Mouse (Mus musculus) c-Kit-positive CD71-positive TER-119-positive erythroid progenitor cells, embryonic 14.5 days (primary cell): ENCODE results near the gene Uvrag.
A peak's percentile ranks its signal among the peaks of the same experiment; 100 is the strongest.
"Not testable (repeated sequence)": the region's sequence is repeated elsewhere in the genome, so short reads cannot be mapped to it uniquely, and the experiment has no call there.

ENCODE experiments used
- DNase-seq: peaks from one replicate; pipeline ENCODE4 v3.0.0-alpha.2; 2013; ENCODE audit warnings: low spot score

Gene Uvrag

DNA sequence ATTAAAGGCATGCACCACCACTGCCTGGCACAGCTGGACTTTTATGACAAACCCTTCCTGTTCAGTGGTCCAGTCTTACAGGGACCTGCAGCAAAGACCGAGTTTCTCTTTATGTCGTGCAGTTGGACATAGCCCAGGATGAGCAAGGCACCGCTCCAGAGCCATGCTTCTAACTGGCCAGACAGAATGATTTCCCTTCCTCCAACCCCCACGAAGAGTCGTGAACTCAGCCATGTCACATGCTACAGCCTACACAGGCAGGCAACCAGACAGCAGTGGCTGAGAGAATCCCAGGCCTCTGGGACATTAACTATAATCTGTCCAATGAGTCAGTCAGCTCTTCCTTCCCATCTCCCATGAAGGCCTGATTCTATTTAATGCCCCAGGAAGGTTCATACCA lies 170.2 kb downstream of the Uvrag start:
- DNase-seq: no peak

DNA sequence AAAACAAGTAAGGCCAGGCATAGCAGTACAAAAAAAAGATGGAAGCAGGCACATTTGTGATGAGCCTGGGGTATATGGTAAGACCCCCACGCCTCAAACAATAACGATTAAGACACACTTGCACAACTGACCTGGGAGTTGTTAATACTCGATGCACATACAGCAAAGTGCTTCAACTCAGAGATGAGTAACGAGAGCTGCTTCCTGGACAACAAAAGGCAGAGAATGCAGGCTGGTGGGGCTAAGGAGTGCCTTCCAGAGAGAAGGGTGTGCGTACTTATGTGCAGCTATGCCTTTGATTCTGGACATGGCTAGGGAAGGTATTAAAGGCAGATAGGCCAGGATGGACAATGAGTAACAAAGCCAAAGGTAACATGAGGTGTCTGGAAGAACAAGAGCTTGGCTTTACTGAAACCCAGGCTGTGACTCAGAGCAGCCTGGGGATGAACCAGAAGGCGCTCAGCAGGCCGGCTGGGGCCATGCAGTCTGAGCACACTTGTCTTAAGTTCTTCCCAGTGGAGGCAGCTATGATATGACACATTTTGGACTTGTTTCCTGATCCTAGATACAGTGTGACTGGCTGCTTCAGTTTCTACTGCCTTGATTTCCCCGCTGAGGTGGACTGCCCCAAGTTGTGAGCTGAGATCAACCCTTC lies 172.1 kb downstream of the Uvrag start:
- no peak for DNase-seq

DNA sequence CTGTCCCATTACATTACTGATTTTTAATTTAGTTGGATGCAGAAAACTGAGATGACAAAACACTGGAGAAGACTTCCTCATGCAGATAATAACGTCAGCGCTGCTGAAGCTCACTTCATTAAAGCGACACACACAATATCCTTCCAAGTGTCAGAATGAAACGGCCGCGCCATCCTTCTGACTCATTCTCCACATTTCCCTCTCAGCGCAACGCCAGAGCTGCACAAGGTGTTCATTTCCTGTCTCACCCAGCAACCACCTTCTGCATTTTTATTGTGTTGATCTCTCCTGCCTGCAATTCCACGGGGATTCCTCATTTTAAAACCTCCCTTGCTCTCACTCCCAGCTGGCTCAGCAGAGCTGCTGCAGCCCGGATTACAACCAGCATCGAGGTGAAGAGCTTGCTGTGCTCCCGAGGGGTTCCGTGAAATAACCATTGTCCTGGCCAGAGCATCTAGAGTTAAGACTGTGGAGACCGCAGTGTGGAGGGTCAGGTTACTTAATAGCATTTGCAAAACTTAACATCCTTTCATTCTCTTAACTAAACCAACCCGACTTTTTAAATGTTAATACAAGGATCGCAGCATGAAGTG lies 172.8 kb downstream of the Uvrag start:
- DNase-seq: no peak

DNA sequence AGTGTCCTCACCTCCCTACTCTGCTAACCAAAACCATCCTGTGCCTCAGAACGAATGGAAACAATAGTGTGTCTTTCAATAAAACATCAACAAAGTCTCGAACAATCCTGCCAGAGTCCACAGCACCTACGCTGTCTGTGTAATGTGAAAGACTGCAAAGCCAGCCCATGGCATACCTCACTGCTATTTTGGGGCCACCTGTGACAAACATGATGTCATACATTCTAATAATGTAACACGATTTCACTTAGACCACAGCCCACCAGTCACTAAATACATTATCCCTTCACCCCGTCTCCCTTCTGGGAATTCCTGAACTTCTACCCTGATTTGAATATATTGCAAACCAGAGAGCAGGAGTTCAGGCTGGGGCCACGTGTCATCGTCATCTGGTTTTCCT lies 173.3 kb downstream of the Uvrag start:
- no peak for DNase-seq

DNA sequence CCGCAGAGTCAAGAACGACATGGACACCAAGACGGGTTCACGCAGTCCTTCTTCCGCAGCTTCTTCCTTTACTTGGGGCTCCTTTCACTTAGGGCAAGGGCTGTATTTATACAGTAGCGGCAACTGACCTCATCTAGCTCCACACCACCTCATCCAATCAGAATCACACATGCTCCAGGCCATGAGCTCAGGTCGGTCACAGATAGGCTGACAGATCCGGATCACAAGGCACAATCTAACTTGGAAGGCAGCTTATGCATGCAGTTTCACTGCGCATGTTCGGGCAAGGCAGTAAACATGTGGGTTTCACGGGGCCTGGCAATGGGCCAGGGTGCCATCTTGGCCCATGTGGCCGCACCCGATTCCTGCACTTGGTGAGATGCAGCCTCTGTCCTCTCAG lies 177.4 kb downstream of the Uvrag start:
- DNase-seq: not testable (repeated sequence)

DNA sequence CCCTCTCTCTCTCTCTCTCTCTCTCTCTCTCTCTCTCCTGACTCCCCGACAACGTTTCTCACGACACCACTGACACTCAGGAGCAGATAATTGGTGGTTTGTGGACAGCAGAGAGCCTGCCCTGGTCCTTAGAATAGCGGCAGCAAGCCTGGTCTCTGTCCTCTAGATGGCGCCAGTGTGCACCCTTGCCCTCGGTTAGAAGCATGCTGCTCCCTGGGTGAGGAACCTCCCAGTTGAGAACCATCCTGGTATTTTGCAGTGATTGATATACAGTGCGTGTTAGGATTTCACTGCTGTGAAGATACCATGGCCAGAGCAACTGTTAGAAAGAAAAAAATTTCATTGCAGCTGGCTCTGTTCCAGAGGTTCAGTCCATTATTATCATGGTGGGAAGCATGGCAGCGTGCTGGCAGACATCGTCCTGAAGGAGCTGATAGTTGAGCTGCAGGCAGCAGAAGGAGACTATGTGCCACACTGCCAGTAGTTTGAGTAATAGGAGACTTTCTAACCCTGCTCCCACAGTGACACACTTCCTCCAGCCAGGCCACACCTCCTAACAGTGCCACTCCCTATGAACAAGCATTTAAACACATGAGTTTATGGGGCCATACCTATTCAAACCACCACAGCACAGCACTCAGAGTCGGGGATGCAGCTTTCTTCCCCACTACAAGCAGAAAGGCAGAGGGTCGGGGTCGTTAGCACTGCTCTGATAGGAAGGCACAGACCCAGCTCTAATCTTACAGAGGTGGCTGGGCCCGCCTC lies 178.2 kb downstream of the Uvrag start:
- peak; percentile 58 for DNase-seq

DNA sequence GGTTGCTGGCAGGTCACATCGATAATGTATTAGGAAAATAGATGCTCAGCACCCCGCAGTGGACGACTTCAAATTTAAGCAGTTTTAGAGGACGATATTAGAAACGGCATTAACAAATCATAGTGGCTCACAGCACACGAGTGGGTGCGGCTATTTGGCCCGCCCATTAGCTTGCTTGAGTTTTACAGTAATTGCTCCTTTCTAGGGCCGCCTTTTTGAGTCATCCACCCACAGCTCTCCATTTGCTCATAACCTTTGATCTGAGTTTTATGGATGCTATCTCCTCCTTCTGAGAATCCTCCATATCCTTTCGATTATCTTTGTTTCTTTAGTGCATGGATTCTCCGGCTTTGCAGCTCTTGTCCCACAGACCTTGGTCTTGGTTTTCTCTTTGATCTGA lies 178.9 kb downstream of the Uvrag start:
- no peak for DNase-seq

DNA sequence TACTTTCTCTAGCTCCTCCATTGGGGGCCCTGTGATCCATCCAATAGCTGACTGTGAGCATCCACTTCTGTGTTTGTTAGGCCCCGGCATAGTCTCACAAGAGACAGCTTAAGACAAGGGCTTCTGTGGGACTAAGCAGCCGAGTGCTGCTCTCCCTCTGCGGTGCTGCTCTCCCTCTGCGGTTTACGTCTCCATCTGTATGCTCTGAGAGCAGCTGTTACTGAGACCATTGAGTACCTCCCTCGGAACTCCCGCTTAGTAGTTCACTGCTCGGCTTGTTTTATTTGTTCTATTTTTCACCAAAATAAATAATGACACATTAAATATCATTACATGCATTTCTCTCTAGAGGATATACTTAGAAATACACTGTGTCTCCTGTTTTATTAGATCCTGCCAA lies 180.7 kb downstream of the Uvrag start:
- DNase-seq: no peak

DNA sequence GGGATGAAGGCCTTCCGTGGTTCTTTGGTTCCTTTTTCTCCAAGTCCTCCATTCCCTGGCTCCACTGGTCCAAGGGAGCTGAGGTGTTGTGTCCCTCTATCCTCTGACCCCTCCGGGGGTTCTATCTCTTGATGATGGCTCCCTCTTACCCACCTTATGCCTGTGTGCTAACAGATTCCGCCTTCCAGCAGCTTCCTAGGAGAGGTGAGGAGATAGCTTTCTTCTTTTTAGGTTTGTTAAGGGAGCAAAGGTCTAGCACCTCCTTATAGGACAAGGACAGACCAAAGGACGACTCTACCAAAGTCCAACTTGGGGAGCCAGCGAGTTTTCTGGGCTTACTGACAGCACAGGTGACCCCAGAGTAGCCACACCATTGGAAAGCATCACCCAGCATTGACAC lies 181.7 kb downstream of the Uvrag start:
- DNase-seq: no peak

DNA sequence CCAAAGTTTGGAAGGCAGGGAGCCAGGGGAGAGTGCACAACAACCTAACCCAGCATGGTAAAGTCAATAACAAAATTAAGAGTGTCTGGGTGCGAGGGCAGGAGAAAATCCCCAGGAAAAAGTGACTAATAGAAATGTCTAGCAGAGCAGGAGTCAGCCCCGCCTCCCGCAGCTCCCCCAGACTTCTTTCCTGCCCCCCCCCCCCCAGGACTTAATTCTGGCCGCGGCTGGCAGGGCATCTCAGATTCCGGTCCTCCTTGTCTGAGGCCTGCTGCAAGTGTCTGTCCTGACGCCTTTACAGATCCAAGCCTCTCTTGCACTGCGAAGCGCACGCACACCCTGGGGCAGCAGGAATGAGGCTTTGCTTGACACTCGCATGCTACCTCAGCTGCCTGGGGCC lies 182.8 kb downstream of the Uvrag start:
- no peak for DNase-seq

DNA sequence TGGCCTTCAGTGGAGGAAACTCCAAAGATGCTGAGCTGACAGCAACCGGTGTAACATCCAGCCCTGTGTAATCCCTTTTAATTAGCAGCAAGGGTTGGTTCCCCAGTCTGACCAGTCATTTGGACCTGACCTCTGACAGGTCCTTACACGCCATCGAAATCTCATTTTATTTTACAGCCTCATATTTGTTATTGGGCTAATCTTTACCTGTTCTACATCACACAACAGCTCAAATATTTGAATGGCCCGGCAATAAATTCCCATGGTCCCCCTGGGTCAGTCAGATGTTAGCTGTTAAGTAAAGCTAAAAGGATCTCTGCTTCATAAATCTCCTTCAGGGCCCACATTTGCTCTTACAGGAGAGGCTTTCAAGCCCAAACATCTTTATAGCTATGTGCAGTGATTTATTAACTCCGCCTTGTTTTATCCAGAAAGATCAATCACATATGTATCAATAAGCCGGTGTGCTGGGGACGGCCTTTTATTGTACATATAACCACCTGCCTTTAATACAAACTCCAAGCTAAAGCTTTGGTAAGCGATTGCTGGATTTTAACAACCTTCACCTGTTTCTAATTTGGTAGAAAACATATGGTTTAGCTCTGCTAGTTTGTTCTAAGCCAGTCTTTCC lies 183.7 kb downstream of the Uvrag start:
- no peak for DNase-seq

DNA sequence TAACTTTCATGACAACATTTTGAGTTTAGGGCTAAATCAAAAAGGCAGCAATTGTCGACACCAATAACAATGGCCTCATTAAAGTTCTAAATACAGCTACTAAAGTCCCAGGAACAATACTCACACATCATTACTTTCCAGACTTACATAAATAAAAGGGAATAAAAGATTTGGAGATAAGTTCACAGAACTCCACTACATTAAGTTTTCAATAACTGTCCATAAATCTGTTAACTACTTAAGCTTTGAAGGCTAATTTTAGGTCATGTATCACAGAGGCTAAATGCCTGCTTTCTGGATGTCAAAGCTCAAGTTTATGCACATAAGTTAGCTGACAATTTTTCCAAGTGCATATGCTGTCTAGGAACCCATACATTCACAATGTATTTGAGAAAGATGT lies 184.3 kb downstream of the Uvrag start:
- no peak for DNase-seq

DNA sequence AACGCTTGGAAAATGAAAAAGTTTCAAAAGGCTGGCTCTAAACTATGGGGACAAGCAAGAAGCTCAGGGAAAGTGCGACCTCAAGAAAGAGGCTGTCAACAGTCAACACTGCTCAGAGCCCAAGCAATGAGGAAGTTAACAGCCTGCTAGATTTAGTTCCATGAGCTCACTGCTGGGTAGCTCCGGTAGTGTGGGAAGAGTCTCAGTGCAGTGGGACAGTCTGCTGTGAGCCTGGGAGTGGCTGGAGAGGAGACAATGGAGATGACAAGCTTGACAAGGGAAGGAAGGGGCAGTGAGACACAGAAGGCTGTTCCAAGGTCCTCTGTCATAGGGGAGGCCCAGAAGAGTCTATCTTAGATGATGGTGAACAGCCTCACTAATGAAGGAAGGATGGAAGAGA lies 187.3 kb downstream of the Uvrag start:
- DNase-seq: no peak

DNA sequence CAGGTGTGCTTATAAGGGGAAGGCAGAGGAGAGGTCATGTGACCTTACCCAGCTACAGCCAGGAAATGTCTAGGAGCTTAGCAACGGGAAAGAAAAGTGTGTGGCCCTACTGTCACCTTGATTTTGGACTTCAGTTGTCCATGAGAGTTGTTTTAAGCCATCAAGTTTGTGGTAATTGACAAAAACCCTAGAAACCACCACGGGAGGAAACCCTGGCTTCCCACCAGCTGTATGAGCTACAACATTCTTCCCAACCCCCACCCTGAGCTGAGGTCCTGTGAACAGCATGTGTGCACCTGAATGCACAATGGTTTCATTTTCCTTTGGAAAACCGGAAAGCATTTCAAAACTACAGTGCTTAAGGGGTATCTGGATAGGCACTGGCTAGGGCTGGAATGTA lies 196.0 kb downstream of the Uvrag start:
- no peak for DNase-seq

DNA sequence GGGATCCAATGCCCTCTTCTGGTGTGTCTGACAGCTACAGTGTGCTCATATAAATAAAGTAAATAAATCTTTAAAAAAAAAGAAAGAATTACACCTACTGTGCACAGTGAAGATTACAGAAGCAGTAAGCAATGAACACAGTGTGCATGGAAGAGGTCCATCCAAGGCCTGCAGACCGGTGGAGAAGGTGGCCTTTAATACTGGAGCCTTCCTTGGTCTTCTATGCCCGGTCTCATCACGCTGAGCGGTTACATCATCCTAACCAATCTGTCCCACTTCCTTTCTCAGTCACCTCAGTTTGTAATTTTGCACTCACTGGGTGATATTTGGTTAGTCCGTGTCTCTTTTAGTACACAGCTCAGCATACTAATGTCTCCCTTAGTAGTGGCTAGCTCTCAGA lies 197.3 kb downstream of the Uvrag start:
- DNase-seq: no peak

DNA sequence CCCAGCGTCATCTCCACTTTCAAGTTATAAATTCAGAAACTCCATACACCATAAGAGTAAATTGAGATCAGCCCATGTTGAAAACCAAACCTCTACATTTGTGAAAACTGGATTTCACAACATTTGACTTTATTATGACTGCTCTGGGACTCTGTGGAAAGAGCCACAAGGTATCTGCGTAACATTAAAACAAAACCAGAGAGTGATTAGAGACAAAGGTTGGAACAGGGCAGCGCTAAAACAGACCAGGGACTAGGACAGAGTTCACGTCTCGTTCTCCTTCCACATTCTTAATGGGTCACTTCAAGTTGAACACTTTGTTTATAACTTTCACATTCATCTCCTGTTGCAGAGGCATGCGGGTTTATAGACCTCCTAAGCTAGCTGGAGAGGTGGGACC lies 198.2 kb downstream of the Uvrag start:
- no peak for DNase-seq

DNA sequence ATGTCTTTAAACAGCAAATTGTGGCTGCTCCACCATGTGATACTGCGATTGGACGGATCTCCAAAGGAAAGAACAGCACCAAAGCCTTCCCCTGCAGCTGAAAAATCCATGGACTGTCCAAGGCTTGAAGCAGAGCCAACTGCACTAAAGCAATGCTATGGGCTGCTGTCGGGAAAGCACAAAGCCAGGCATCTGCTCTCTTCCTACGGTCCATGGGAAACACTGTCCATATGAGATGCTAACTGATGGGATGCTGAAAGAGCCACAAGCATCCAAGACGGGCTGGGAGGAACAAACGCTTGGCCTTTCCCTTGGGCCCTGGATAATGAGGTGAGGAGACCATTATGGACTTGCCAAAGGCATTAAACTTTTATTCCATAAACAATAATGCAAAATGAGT lies 201.7 kb downstream of the Uvrag start:
- no peak for DNase-seq

DNA sequence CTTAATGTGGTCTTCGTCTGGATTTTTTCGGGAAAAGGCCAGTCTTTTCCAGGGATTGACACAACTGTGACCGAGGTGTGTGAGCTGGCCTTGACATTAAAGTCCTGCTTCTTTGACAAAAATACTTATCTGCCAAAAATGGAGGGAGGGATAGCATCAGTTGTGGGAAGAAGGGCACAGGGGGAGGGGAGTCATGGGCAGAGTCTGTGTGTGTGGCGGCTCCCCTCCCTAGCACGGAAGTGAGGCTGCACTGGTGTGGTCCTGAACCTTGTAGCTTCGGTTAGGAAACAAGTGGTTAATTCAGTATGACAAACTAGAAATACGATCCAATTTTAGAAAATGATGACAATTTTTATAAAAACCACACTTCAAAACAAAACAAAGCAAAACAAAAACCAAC lies 202.3 kb downstream of the Uvrag start:
- DNase-seq: no peak

DNA sequence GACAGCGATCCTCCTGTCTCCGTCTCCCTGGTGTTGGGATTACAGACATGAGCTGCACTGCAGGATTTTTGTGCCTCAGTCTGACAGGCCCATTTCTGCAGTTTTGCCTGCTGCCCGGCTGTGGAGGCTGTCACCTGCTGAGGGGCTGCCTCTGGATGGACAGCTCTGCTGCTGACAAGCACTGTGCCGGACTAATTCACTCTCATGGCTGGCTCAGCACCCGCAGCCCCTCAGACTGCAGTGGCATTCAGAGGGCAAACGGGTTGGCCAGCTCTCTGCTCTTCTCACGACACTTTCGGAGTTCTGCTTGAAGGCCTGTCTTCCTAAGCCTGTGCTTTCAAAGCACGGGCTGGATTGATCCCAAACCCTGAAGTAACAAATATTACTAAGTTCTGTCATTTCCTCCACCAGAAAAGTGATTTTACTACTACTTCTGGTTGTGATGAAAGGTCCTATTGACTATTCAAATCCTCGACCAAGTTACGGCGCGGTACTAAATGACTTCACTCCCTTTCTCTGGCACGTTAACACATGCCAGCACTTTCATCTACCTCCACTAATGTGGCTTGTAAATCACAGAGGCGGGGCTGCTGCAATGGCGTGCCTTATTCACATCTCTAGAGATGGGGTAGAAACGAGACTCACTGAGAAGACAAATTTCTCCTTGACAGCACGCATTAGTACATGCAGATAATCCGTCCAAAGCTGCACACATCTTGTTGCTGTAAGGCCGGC lies 203.7 kb downstream of the Uvrag start:
- DNase-seq: no peak

DNA sequence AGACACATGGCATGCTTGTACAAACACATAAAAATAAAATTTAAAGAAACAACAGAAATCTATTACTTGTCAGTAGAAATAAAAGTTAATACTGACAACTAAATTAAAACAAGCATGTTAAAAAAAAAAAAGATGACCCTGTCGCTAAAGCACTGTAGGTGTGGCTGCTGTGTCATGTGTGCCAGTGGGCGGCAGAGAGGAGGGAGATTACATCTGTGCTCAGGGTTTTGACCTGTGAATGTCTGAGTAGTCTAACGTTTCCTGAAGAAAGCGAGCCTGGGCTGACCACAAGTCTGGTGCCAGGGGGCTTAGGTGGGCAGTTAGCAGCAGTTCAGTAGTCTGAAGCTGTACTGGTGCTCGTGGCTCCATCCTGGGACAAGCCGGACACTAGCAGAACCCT lies 205.2 kb downstream of the Uvrag start:
- no peak for DNase-seq

DNA sequence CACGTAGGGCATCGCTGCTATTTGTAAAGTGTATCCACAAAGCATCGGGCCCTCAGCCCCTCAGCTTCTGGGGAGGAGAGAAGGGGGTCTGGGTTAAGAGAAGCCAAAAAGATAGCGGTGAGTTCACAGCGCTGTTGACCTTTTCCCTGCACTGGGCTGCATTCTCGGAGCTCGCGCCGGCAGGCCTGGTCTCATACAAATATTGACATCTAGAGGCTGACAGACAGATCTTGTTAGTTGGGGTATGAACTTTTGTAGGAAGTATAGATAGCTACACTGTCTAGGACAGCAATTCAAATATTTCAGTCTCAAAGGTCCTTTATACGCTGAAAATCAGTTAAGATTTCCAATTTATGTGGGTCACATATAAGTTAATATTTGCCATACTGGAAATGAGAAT lies 205.7 kb downstream of the Uvrag start:
- DNase-seq: no peak

DNA sequence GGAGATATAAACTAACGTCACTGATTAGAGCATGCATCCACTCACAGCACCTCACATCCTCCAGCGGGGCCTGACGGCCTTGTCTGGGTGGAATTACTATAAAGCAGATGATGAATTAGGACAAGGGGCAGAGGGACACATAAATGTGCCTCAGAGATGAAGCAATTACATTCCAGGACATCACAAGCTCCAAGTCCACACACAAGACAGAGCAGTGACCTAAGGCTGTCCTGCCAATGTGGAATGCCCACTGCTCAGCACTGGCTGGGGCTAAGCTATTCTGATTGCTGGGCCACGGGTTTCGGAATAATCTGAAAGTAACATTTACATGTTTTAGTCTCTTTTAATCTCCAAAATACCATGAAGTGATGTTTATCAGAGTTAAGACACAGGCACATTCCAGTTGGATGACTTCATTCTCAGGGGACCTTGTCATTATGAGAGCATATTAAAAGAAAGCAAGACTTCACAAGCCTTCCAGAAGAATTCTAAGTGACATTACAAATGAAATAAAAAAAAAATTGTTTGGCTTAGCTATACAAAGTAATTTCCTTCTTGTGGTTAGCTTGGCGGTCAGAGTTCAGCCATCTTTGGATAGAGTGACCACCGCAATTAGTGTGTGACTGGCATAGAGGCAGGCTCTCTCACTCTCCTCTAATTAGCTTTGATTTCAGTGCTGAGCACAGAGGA lies 212.5 kb downstream of the Uvrag start:
- no peak for DNase-seq
